Comparison of ENCODE assay signal across 20 mouse cellular contexts in the genomic region with DNA sequence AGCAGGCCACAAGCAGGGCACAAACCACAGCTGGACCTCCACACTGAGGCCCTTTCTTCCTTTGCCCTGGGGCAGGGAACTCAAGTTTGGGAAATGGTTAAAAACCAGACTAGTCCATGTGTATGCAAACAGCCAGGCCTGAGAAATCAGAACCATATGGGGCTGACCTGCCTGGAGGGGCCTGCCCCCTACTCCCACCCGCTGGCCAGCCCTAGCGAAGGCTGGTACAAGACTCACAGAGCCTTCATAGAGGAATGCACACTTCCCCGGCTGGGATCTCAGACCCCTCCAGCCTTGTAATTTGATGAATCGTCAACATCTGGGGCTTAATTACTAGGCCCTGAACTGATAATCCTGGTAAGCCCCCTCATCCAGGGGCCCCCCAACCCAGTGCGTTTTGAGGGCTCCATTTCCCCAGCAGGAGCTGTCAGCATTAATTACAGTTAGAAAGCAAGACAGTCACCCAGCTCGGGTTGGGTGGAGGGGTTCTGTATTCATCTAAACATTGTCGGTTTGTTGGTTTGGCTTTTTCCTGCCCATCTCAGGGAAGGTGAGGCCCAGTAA. TPM values are rescaled to one million over a fixed set of nuclear protein-coding genes. Genes with fewer than 3 reads are reported as not detected.
DNase-seq lines count a peak whose midpoint lies in the region; ATAC-seq lines count a peak whose summit lies in the region.
"Had no signal": no experiment of that assay in that cellular context is flagged by ENCODE, and none has a peak within 500 bp of the region (broad histone marks: within the 10 kb centered on the region; RNA-seq: fewer than 3 reads in every experiment).

No protein-coding gene starts in this region.

- no peaks in the 10 kb centered on the region for H3K36me3 ChIP-seq in midbrain, embryonic 12.5 days
- no peaks in the 10 kb centered on the region for H3K36me3 ChIP-seq in midbrain, embryonic 16.5 days (ENCODE audit: control insufficient read depth, insufficient read depth, low read length)
- no peaks in the 10 kb centered on the region for H3K36me3 ChIP-seq in embryonic facial prominence, embryonic 11.5 days (replicated peaks; ENCODE audit: control insufficient read depth, insufficient read depth, low read depth, low read length)
- H3K36me3 ChIP-seq in limb, embryonic 11.5 days (ENCODE audit: control insufficient read depth, insufficient read depth, low read length): no peaks in the 10 kb centered on the region
- H3K36me3 ChIP-seq: hindbrain, embryonic 13.5 days; intestine, embryonic 15.5 days; midbrain, embryonic 13.5 days had no signal

- 27% methylated on average over 7 of the region's 7 CpGs for whole genome bisulfite sequencing in midbrain, embryonic 12.5 days
- 23% methylated on average over 7 of the region's 7 CpGs for WGBS in midbrain, embryonic 16.5 days
- 7% methylated on average over 7 of the region's 7 CpGs for WGBS in embryonic facial prominence, embryonic 11.5 days
- 2% methylated on average over 7 of the region's 7 CpGs for WGBS in limb, embryonic 11.5 days

- 0 out of 2 replicates have a peak overlapping the region, but pooled peaks have one; percentile 46 for H3K27ac ChIP-seq in midbrain, embryonic 12.5 days (replicated peaks)
- no peak overlapping the region for H3K27ac ChIP-seq in midbrain, embryonic 16.5 days (ENCODE audit: low read length)
- peak overlapping the region; percentile 76 for H3K27ac ChIP-seq in embryonic facial prominence, embryonic 11.5 days (replicated peaks; ENCODE audit: low read depth, low read length)
- peak overlapping the region; percentile 84 for H3K27ac ChIP-seq in limb, embryonic 11.5 days (replicated peaks; ENCODE audit: low read depth, low read length)
- H3K27ac ChIP-seq: forebrain, embryonic 13.5 days; hindbrain, embryonic 13.5 days; intestine, embryonic 15.5 days; kidney, postnatal 0 days; layer of hippocampus, adult 2 months; midbrain, embryonic 13.5 days; stomach, postnatal 0 days had no signal

- H3K4me2 ChIP-seq in midbrain, embryonic 12.5 days (replicated peaks): no peak overlapping the region
- H3K4me2 ChIP-seq in midbrain, embryonic 16.5 days (ENCODE audit: low read length): no peak overlapping the region
- H3K4me2 ChIP-seq in embryonic facial prominence, embryonic 11.5 days (ENCODE audit: low read depth, low read length): no peak overlapping the region
- no peak overlapping the region; the same call in 1 of the 2 replicates for H3K4me2 ChIP-seq in limb, embryonic 11.5 days (ENCODE audit: low read depth, severe bottlenecking)
- H3K4me2 ChIP-seq: forebrain, embryonic 13.5 days; hindbrain, embryonic 13.5 days; intestine, embryonic 15.5 days; midbrain, embryonic 13.5 days had no signal

- no peak for ATAC-seq in midbrain, embryonic 12.5 days (ENCODE audit: low FRiP score, low read depth)
- ATAC-seq in midbrain, embryonic 16.5 days: no peak
- peak; percentile 70 for ATAC-seq in embryonic facial prominence, embryonic 11.5 days (replicated peaks; ENCODE audit: insufficient number of reproducible peaks, low FRiP score, low TSS enrichment, low read depth)
- ATAC-seq in limb, embryonic 11.5 days (ENCODE audit: insufficient number of reproducible peaks, low FRiP score, low TSS enrichment, low read depth): peak; percentile 68
- ATAC-seq: forebrain, embryonic 13.5 days; intestine, embryonic 15.5 days; midbrain, embryonic 13.5 days had no signal

- DNase-seq in embryonic facial prominence, embryonic 11.5 days (ENCODE audit: low spot score): peak; percentile 85
- DNase-seq in limb, embryonic 11.5 days (ENCODE audit: low spot score): peak; percentile 87
- DNase-seq in yolk sac, embryonic 10.5 days (ENCODE audit: low spot score): peak; percentile 33
- no peak for DNase-seq in cerebellum, adult 11-12 months
- no peak for DNase-seq in left cerebral cortex, adult 18-20 months (ENCODE audit: low spot score in 2 of 2)
- DNase-seq: adrenal gland, postnatal 36 days; cerebellum, adult 9-11 months; lung, adult 18-20 months; lung, postnatal 36 days; right cerebral cortex, postnatal 14 days; thymus, postnatal 25 days had no signal

- no peak overlapping the region for H3K4me3 ChIP-seq in midbrain, embryonic 12.5 days
- H3K4me3 ChIP-seq in midbrain, embryonic 16.5 days (ENCODE audit: low read depth, low read length): no peak overlapping the region
- no peak overlapping the region for H3K4me3 ChIP-seq in embryonic facial prominence, embryonic 11.5 days (ENCODE audit: low read depth, low read length)
- H3K4me3 ChIP-seq in limb, embryonic 11.5 days (ENCODE audit: low read depth, low read length): no peak overlapping the region
- H3K4me3 ChIP-seq: forebrain, embryonic 13.5 days; hindbrain, embryonic 13.5 days; intestine, embryonic 15.5 days; layer of hippocampus, adult 2 months; midbrain, embryonic 13.5 days had no signal

- H3K9ac ChIP-seq in midbrain, embryonic 12.5 days (replicated peaks): no peak overlapping the region
- H3K9ac ChIP-seq in midbrain, embryonic 16.5 days (ENCODE audit: low read depth, low read length): no peak overlapping the region
- no peak overlapping the region for H3K9ac ChIP-seq in embryonic facial prominence, embryonic 11.5 days (replicated peaks; ENCODE audit: low read length)
- no peak overlapping the region for H3K9ac ChIP-seq in limb, embryonic 11.5 days (ENCODE audit: low read length)
- H3K9ac ChIP-seq: forebrain, embryonic 13.5 days; hindbrain, embryonic 13.5 days; intestine, embryonic 15.5 days; midbrain, embryonic 13.5 days had no signal

- peaks cover 11% of the 10 kb centered on the region for H3K4me1 ChIP-seq in midbrain, embryonic 12.5 days
- no peaks in the 10 kb centered on the region for H3K4me1 ChIP-seq in midbrain, embryonic 16.5 days (ENCODE audit: control insufficient read depth, insufficient read depth, low read length)
- peaks cover 13% of the 10 kb centered on the region for H3K4me1 ChIP-seq in embryonic facial prominence, embryonic 11.5 days (ENCODE audit: control insufficient read depth, insufficient read depth, low read length)
- peaks cover 32% of the 10 kb centered on the region for H3K4me1 ChIP-seq in limb, embryonic 11.5 days (ENCODE audit: control insufficient read depth, insufficient read depth, low read length)
- H3K4me1 ChIP-seq: intestine, embryonic 15.5 days had no signal

- no peaks in the 10 kb centered on the region for H3K27me3 ChIP-seq in midbrain, embryonic 12.5 days
- no peaks in the 10 kb centered on the region for H3K27me3 ChIP-seq in midbrain, embryonic 16.5 days (ENCODE audit: control insufficient read depth, insufficient read depth, low read depth, low read length)
- no peaks in the 10 kb centered on the region for H3K27me3 ChIP-seq in embryonic facial prominence, embryonic 11.5 days (ENCODE audit: control insufficient read depth, insufficient read depth, low read length)
- H3K27me3 ChIP-seq in limb, embryonic 11.5 days (ENCODE audit: control insufficient read depth, insufficient read depth, low read length): no peaks in the 10 kb centered on the region; the same call in 1 of the 2 replicates
- H3K27me3 ChIP-seq: forebrain, embryonic 13.5 days; hindbrain, embryonic 13.5 days; intestine, embryonic 15.5 days; midbrain, embryonic 13.5 days had no signal

- H3K9me3 ChIP-seq in midbrain, embryonic 12.5 days: no peaks in the 10 kb centered on the region
- no peaks in the 10 kb centered on the region for H3K9me3 ChIP-seq in midbrain, embryonic 16.5 days (replicated peaks; ENCODE audit: control insufficient read depth, low read length, poor library complexity, severe bottlenecking)
- no peaks in the 10 kb centered on the region for H3K9me3 ChIP-seq in embryonic facial prominence, embryonic 11.5 days (replicated peaks; ENCODE audit: control insufficient read depth, low read length)
- no peaks in the 10 kb centered on the region for H3K9me3 ChIP-seq in limb, embryonic 11.5 days (ENCODE audit: control insufficient read depth, low read length)
- H3K9me3 ChIP-seq: forebrain, embryonic 13.5 days; hindbrain, embryonic 13.5 days; intestine, embryonic 15.5 days; midbrain, embryonic 13.5 days had no signal

RNA-seq across cellular contexts. Expression of a gene that starts 41.0 kb away (rescaled TPM):
- 16.5 and 17.7 TPM in 2 replicates for polyA plus RNA-seq in midbrain, embryonic 12.5 days (2016; fragmentation: Nextera tagmentation; extraction: Ambion mirVana)
- polyA plus RNA-seq in midbrain, embryonic 16.5 days (2015; fragmentation: Nextera tagmentation; extraction: Ambion mirVana): 9.4 and 9.7 TPM in 2 replicates
- 8.7 and 10.2 TPM in 2 replicates for polyA plus RNA-seq in embryonic facial prominence, embryonic 11.5 days (2014; fragmentation: Nextera tagmentation; extraction: Ambion mirVana)
- polyA plus RNA-seq in limb, embryonic 11.5 days (2014; fragmentation: Nextera tagmentation; extraction: Ambion mirVana): 11.0 and 12.5 TPM in 2 replicates
- 1 to 10 TPM; 6.7 to 7.1 TPM for total RNA-seq in left cerebral cortex, adult 18-20 months (2021)

Comparison
In these comparisons a context has a peak if more than half of its experiments do, and no peak if none do; other contexts are left out.
1. ATAC-seq: peak in embryonic facial prominence, embryonic 11.5 days (single experiment) and limb, embryonic 11.5 days (single experiment); none in midbrain, embryonic 12.5 days (single experiment) and midbrain, embryonic 16.5 days (single experiment).
2. DNase-seq: peak in embryonic facial prominence, embryonic 11.5 days (single experiment), limb, embryonic 11.5 days (single experiment) and yolk sac, embryonic 10.5 days (single experiment); none in cerebellum, adult 11-12 months (single experiment) and left cerebral cortex, adult 18-20 months (0 of 2).